ENCODE assay signal across 35 mouse cellular contexts in the genomic region with DNA sequence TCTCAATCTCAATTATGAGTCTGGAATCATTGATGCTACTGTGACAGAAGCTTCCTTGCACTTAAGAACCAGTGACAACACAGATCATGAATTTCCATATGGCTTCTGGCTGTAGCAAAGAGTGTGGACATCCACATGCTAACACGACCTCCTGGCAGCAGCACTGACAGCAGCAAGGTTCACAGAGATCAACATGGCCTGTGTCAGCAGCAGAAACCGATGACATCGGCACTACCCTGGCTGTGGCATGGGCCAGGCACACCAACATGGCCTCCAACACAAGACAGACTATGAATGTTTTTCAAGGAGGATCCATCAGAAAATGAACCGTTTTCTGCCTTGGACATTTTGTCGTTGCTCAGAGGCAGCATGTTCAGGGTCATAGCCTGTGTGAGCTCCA.
"Had no signal": no experiment of that assay in that cellular context is flagged by ENCODE, and none has a peak within 500 bp of the region (broad histone marks: within the 10 kb centered on the region; RNA-seq: fewer than 3 reads in every experiment).

No protein-coding gene starts in this region.

- H3K27ac ChIP-seq: heart, embryonic 10.5 days; heart, embryonic 13.5 days; heart, embryonic 15.5 days; hindbrain, embryonic 10.5 days; hindbrain, embryonic 12.5 days; hindbrain, embryonic 13.5 days; hindbrain, embryonic 14.5 days; hindbrain, embryonic 15.5 days; hindbrain, postnatal 0 days; intestine, embryonic 15.5 days; kidney, embryonic 15.5 days; kidney, postnatal 0 days; layer of hippocampus, adult 2 months; left cerebral cortex, adult 2 months had no signal

- H3K9me3 ChIP-seq: heart, embryonic 10.5 days; heart, embryonic 12.5 days; heart, embryonic 13.5 days; heart, embryonic 15.5 days; hindbrain, embryonic 10.5 days; hindbrain, embryonic 12.5 days; hindbrain, embryonic 13.5 days; hindbrain, embryonic 15.5 days; intestine, embryonic 15.5 days; kidney, embryonic 15.5 days had no signal

- ATAC-seq: hindbrain, embryonic 16.5 days; hindbrain, postnatal 0 days; inflammation-experienced regulatory T-cells, adult 6 months; intestine, embryonic 15.5 days; intestine, embryonic 16.5 days; intestine, postnatal 0 days had no signal

- H3K4me3 ChIP-seq: heart, embryonic 10.5 days; heart, embryonic 12.5 days; heart, embryonic 13.5 days; heart, embryonic 15.5 days; hindbrain, embryonic 10.5 days; hindbrain, embryonic 12.5 days; hindbrain, embryonic 13.5 days; hindbrain, embryonic 15.5 days; intestine, embryonic 15.5 days; kidney, embryonic 15.5 days; layer of hippocampus, adult 2 months; left cerebral cortex, adult 2 months had no signal

- H3K27me3 ChIP-seq: heart, embryonic 12.5 days; heart, embryonic 13.5 days; heart, embryonic 15.5 days; hindbrain, embryonic 12.5 days; hindbrain, embryonic 13.5 days; hindbrain, embryonic 15.5 days; intestine, embryonic 15.5 days; kidney, embryonic 15.5 days had no signal

- H3K9ac ChIP-seq: heart, embryonic 12.5 days; heart, embryonic 13.5 days; heart, embryonic 15.5 days; hindbrain, embryonic 12.5 days; hindbrain, embryonic 13.5 days; hindbrain, embryonic 14.5 days; hindbrain, embryonic 15.5 days; intestine, embryonic 15.5 days; kidney, embryonic 15.5 days had no signal

- H3K4me1 ChIP-seq: heart, embryonic 12.5 days; heart, embryonic 13.5 days; heart, embryonic 15.5 days; intestine, embryonic 15.5 days had no signal

- DNase-seq: heart, postnatal 10 days; heart, postnatal 14 days; heart, postnatal 36 days; kidney, adult 11 months; kidney, adult 18-20 months; kidney, adult 2 months; kidney, adult 8-10 months; kidney, adult 9 months; kidney, postnatal 10 days; kidney, postnatal 14 days; kidney, postnatal 25 days; kidney, postnatal 36 days; kidney, postnatal 4 days; layer of hippocampus, adult 9-11 months; layer of hippocampus, postnatal 36 days had no signal

- H3K4me2 ChIP-seq: heart, embryonic 11.5 days; heart, embryonic 12.5 days; heart, embryonic 13.5 days; heart, embryonic 15.5 days; hindbrain, embryonic 12.5 days; hindbrain, embryonic 13.5 days; hindbrain, embryonic 14.5 days; hindbrain, embryonic 15.5 days; intestine, embryonic 15.5 days; kidney, embryonic 15.5 days had no signal

- H3K36me3 ChIP-seq: heart, embryonic 10.5 days; heart, embryonic 12.5 days; heart, embryonic 13.5 days; heart, embryonic 15.5 days; hindbrain, embryonic 10.5 days; hindbrain, embryonic 12.5 days; hindbrain, embryonic 13.5 days; hindbrain, embryonic 15.5 days; intestine, embryonic 15.5 days; kidney, embryonic 15.5 days had no signal
